Mouse (Mus musculus) megakaryocyte-erythroid progenitor cell, adult 5 weeks (primary cell): ENCODE data around the gene Gm21962. TPM values are rescaled to one million over a fixed set of nuclear protein-coding genes. Genes with fewer than 3 reads are reported as not detected.

Experiments
- polyA plus RNA-seq: library from polyadenylated mRNA; stranded (reverse); fragments of >175 nt; gene quantifications from 2 replicates; pipeline ENCODE4 v1.2.3, GENCODE M21; 2012

The Gm21962 gene
- not detected in 2 replicates for polyA plus RNA-seq

GRCm38 (mm10) chr3:137671224-137671623 is at the start of gene Gm21962:
TSS of gene Gm21962 (plus strand) at chr3:137671524.

Other genes starting within 250 kb of the Gm21962 start
- 0.05 TPM in 1 of 2 replicates, not detected in the other for gene Ddit4l, start 49.9 kb upstream of the Gm21962 start, polyA plus RNA-seq
- 2,416 and 2,588 TPM in 2 replicates for gene H2afz, start 193.0 kb downstream of the Gm21962 start, polyA plus RNA-seq
- gene Dnajb14, start 196.2 kb downstream of the Gm21962 start, polyA plus RNA-seq = 1.4 and 1.6 TPM in 2 replicates
- gene Lamtor3, start 247.0 kb downstream of the Gm21962 start, polyA plus RNA-seq = 18.2 and 19.3 TPM in 2 replicates